Mouse (Mus musculus) embryonic fibroblast, embryonic 13.5 days (primary cell): ENCODE measurements at regions not wholly inside any gene's neighbourhood (a gene's known extent, or its start where the extent isn't known, plus 50 kb on each side); places are given as distances from the start of the nearest gene placed in this dataset.

ENCODE experiments used
- CTCF ChIP-seq: IDR thresholded peaks from 2 replicates; pipeline ENCODE4 v1.5.1; 2011; ENCODE audit warnings: mild to moderate bottlenecking, control low read depth, low read length, moderate library complexity, borderline replicate concordance; ENCODE audit not compliant: insufficient read depth
- POLR2A ChIP-seq: IDR thresholded peaks from 2 replicates; pipeline ENCODE4 v1.6.1; 2011; ENCODE audit warnings: low read depth, mild to moderate bottlenecking, control low read depth, low read length, moderate library complexity

DNA sequence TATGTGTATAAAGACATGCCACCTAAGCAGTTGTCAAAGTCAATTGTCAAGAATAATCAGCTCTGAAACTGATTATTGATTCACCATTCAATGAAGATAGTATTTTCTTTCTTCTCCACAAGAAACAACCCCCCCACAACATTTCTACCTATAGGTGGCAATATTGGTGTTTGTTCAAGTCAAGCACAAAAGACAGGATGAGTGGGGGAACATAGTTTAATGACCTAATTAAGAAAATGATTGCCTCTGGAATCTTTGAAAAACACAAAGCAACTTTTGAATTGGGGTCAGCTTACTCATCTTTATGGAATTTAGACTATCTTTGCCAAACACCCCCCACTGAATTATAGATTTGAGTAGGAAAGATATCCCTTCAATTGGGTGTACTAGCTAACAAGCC, 194.8 kb upstream of the Emcn start:
- TF ChIP-seq CTCF: no peak
- no peak for TF ChIP-seq POLR2A
